12 mouse cellular contexts compared by ENCODE assay signal in genomic region chr2:24904823-24905652, GRCm38 (mm10). TPM values are rescaled to one million over a fixed set of nuclear protein-coding genes. Genes with fewer than 3 reads are reported as not detected.
DNase-seq lines count a peak whose midpoint lies in the region; ATAC-seq lines count a peak whose summit lies in the region.
"Had no signal": no experiment of that assay in that cellular context is flagged by ENCODE, and none has a peak within 500 bp of the region (broad histone marks: within the 10 kb centered on the region; RNA-seq: fewer than 3 reads in every experiment).

No protein-coding gene starts in this region.

- 77% methylated on average over 11 of the region's 11 CpGs for WGBS in embryonic facial prominence, embryonic 11.5 days
- WGBS in embryonic facial prominence, embryonic 10.5 days, result 80% methylated on average over 11 of the region's 11 CpGs
- WGBS in hindbrain, embryonic 13.5 days, result 43% methylated on average over 11 of the region's 11 CpGs
- 58% methylated on average over 11 of the region's 11 CpGs for WGBS in neural tube, embryonic 11.5 days

- H3K4me3 ChIP-seq in embryonic facial prominence, embryonic 11.5 days (ENCODE audit: low read depth, low read length), result no peak overlapping the region
- no peak overlapping the region for H3K4me3 ChIP-seq in embryonic facial prominence, embryonic 10.5 days
- no peak overlapping the region for H3K4me3 ChIP-seq in hindbrain, embryonic 13.5 days
- no peak overlapping the region for H3K4me3 ChIP-seq in neural tube, embryonic 11.5 days (ENCODE audit: low read depth, low read length)
- H3K4me3 ChIP-seq: lung, embryonic 15.5 days had no signal

- H3K4me2 ChIP-seq in embryonic facial prominence, embryonic 11.5 days (ENCODE audit: low read depth, low read length), result no peak overlapping the region
- peak overlapping the region; percentile 36 for H3K4me2 ChIP-seq in hindbrain, embryonic 13.5 days
- H3K4me2 ChIP-seq in neural tube, embryonic 11.5 days (ENCODE audit: low read depth), result no peak overlapping the region
- H3K4me2 ChIP-seq: lung, embryonic 15.5 days had no signal

- DNase-seq in embryonic facial prominence, embryonic 11.5 days (ENCODE audit: low spot score), result peak; percentile 9
- DNase-seq in embryonic facial prominence, embryonic 10.5 days (ENCODE audit: low spot score), result no peak
- DNase-seq in embryo, embryonic 11 days, result peak; percentile 43
- peak; percentile 60 for DNase-seq in neural tube, embryonic 11.5 days (ENCODE audit: low spot score)
- DNase-seq in cerebellum, adult 18-20 months, result no peak
- DNase-seq in urinary bladder, postnatal 36 days (ENCODE audit: low spot score in 2 of 2), result no peak
- no peak for DNase-seq in spleen, adult 12 weeks (ENCODE audit: low spot score)
- DNase-seq: adrenal gland, postnatal 10 days; cerebellum, postnatal 14 days; thymus, postnatal 4 days had no signal

- no peaks in the 10 kb centered on the region for H3K36me3 ChIP-seq in embryonic facial prominence, embryonic 11.5 days (replicated peaks; ENCODE audit: control insufficient read depth, insufficient read depth, low read depth, low read length)
- H3K36me3 ChIP-seq in embryonic facial prominence, embryonic 10.5 days (replicated peaks), result peaks cover 22% of the 10 kb centered on the region
- no peaks in the 10 kb centered on the region for H3K36me3 ChIP-seq in hindbrain, embryonic 13.5 days
- H3K36me3 ChIP-seq in neural tube, embryonic 11.5 days (ENCODE audit: control insufficient read depth, insufficient read depth, low read length), result no peaks in the 10 kb centered on the region
- H3K36me3 ChIP-seq: lung, embryonic 15.5 days had no signal

- no peak overlapping the region for H3K9ac ChIP-seq in embryonic facial prominence, embryonic 11.5 days (replicated peaks; ENCODE audit: low read length)
- H3K9ac ChIP-seq in hindbrain, embryonic 13.5 days, result peak overlapping the region; percentile 62
- H3K9ac ChIP-seq in neural tube, embryonic 11.5 days (ENCODE audit: low read length), result no peak overlapping the region
- H3K9ac ChIP-seq: lung, embryonic 15.5 days had no signal

- no peak overlapping the region for H3K27ac ChIP-seq in embryonic facial prominence, embryonic 11.5 days (replicated peaks; ENCODE audit: low read depth, low read length)
- H3K27ac ChIP-seq in embryonic facial prominence, embryonic 10.5 days (replicated peaks), result no peak overlapping the region
- peak overlapping the region; percentile 92 for H3K27ac ChIP-seq in hindbrain, embryonic 13.5 days
- H3K27ac ChIP-seq in neural tube, embryonic 11.5 days (ENCODE audit: low read depth, low read length), result peak overlapping the region; percentile 73; the same call in 1 of the 2 replicates

- H3K27me3 ChIP-seq in embryonic facial prominence, embryonic 11.5 days (ENCODE audit: control insufficient read depth, insufficient read depth, low read length), result no peaks in the 10 kb centered on the region
- H3K27me3 ChIP-seq in embryonic facial prominence, embryonic 10.5 days (replicated peaks; ENCODE audit: low read depth, poor library complexity, severe bottlenecking), result no peaks in the 10 kb centered on the region
- H3K27me3 ChIP-seq in hindbrain, embryonic 13.5 days, result no peaks in the 10 kb centered on the region
- H3K27me3 ChIP-seq in neural tube, embryonic 11.5 days (ENCODE audit: control insufficient read depth, insufficient read depth, low read length), result no peaks in the 10 kb centered on the region
- H3K27me3 ChIP-seq: lung, embryonic 15.5 days had no signal

- 0 out of 2 replicates have a peak, but pooled peaks have one; percentile 65 for ATAC-seq in embryonic facial prominence, embryonic 11.5 days (replicated peaks; ENCODE audit: insufficient number of reproducible peaks, low FRiP score, low TSS enrichment, low read depth)
- ATAC-seq in hindbrain, embryonic 13.5 days (ENCODE audit: low FRiP score), result peak; percentile 82
- peak; percentile 85 for ATAC-seq in neural tube, embryonic 11.5 days (ENCODE audit: insufficient read depth, low FRiP score, low TSS enrichment)

- no peaks in the 10 kb centered on the region for H3K9me3 ChIP-seq in embryonic facial prominence, embryonic 11.5 days (replicated peaks; ENCODE audit: control insufficient read depth, low read length)
- H3K9me3 ChIP-seq in embryonic facial prominence, embryonic 10.5 days, result no peaks in the 10 kb centered on the region
- no peaks in the 10 kb centered on the region for H3K9me3 ChIP-seq in hindbrain, embryonic 13.5 days
- no peaks in the 10 kb centered on the region for H3K9me3 ChIP-seq in neural tube, embryonic 11.5 days (ENCODE audit: control insufficient read depth, low read length)
- H3K9me3 ChIP-seq: lung, embryonic 15.5 days had no signal

- no peaks in the 10 kb centered on the region; the same call in 1 of the 2 replicates for H3K4me1 ChIP-seq in embryonic facial prominence, embryonic 11.5 days (ENCODE audit: control insufficient read depth, insufficient read depth, low read length)
- H3K4me1 ChIP-seq in embryonic facial prominence, embryonic 10.5 days, result peaks cover 18% of the 10 kb centered on the region
- H3K4me1 ChIP-seq in hindbrain, embryonic 13.5 days (replicated peaks), result peaks cover 48% of the 10 kb centered on the region
- H3K4me1 ChIP-seq in neural tube, embryonic 11.5 days (ENCODE audit: control insufficient read depth, insufficient read depth, low read length), result peaks cover 11% of the 10 kb centered on the region

RNA-seq across cellular contexts. Expression of gene Ehmt1, which starts 14.4 kb away (rescaled TPM):
- polyA plus RNA-seq in embryonic facial prominence, embryonic 11.5 days (2014; fragmentation: Nextera tagmentation; extraction: Ambion mirVana), result 95.5 and 97.4 TPM in 2 replicates
- polyA plus RNA-seq in embryonic facial prominence, embryonic 10.5 days (2016; fragmentation: Nextera tagmentation; extraction: Ambion mirVana), result 157 and 163 TPM in 2 replicates
- polyA plus RNA-seq in hindbrain, embryonic 13.5 days (2015; fragmentation: Nextera tagmentation; extraction: Ambion mirVana), result 126 and 131 TPM in 2 replicates
- polyA plus RNA-seq in neural tube, embryonic 11.5 days (2014; fragmentation: Nextera tagmentation; extraction: Ambion mirVana), result 110 and 113 TPM in 2 replicates

RNA-seq across cellular contexts. Expression of gene Arrdc1, which starts 30.0 kb away (rescaled TPM):
- polyA plus RNA-seq in embryonic facial prominence, embryonic 11.5 days (2014; fragmentation: Nextera tagmentation; extraction: Ambion mirVana), result 10.7 and 15.9 TPM in 2 replicates
- polyA plus RNA-seq in embryonic facial prominence, embryonic 10.5 days (2016; fragmentation: Nextera tagmentation; extraction: Ambion mirVana), result 18.7 and 21.9 TPM in 2 replicates
- polyA plus RNA-seq in hindbrain, embryonic 13.5 days (2015; fragmentation: Nextera tagmentation; extraction: Ambion mirVana), result 23.9 and 26.0 TPM in 2 replicates
- 9.5 and 15.6 TPM in 2 replicates for polyA plus RNA-seq in neural tube, embryonic 11.5 days (2014; fragmentation: Nextera tagmentation; extraction: Ambion mirVana)

RNA-seq across cellular contexts. Expression of gene Zmynd19, which starts 44.6 kb away (rescaled TPM):
- 27.6 and 29.8 TPM in 2 replicates for polyA plus RNA-seq in embryonic facial prominence, embryonic 11.5 days (2014; fragmentation: Nextera tagmentation; extraction: Ambion mirVana)
- 25.3 and 25.6 TPM in 2 replicates for polyA plus RNA-seq in embryonic facial prominence, embryonic 10.5 days (2016; fragmentation: Nextera tagmentation; extraction: Ambion mirVana)
- polyA plus RNA-seq in hindbrain, embryonic 13.5 days (2015; fragmentation: Nextera tagmentation; extraction: Ambion mirVana), result 16.0 and 17.7 TPM in 2 replicates
- polyA plus RNA-seq in neural tube, embryonic 11.5 days (2014; fragmentation: Nextera tagmentation; extraction: Ambion mirVana), result 31.9 and 34.3 TPM in 2 replicates

RNA-seq across cellular contexts. Expression of gene Dph7, which starts 57.2 kb away (rescaled TPM):
- 33.4 and 33.8 TPM in 2 replicates for polyA plus RNA-seq in embryonic facial prominence, embryonic 11.5 days (2014; fragmentation: Nextera tagmentation; extraction: Ambion mirVana)
- polyA plus RNA-seq in embryonic facial prominence, embryonic 10.5 days (2016; fragmentation: Nextera tagmentation; extraction: Ambion mirVana), result 34.9 and 35.0 TPM in 2 replicates
- 36.0 and 38.1 TPM in 2 replicates for polyA plus RNA-seq in hindbrain, embryonic 13.5 days (2015; fragmentation: Nextera tagmentation; extraction: Ambion mirVana)
- polyA plus RNA-seq in neural tube, embryonic 11.5 days (2014; fragmentation: Nextera tagmentation; extraction: Ambion mirVana), result 30.5 and 32.7 TPM in 2 replicates

Comparison
In these comparisons a context has a peak if more than half of its experiments do, and no peak if none do; other contexts are left out.
1. DNase-seq: peak in embryonic facial prominence, embryonic 11.5 days (single experiment), embryo, embryonic 11 days (single experiment) and neural tube, embryonic 11.5 days (single experiment); none in embryonic facial prominence, embryonic 10.5 days (single experiment), cerebellum, adult 18-20 months (0 of 2), urinary bladder, postnatal 36 days (0 of 2) and spleen, adult 12 weeks (single experiment).
2. H3K27ac ChIP-seq: peak in hindbrain, embryonic 13.5 days (single experiment) and neural tube, embryonic 11.5 days (single experiment); none in embryonic facial prominence, embryonic 11.5 days (single experiment) and embryonic facial prominence, embryonic 10.5 days (single experiment).
3. Peak in every context shown above with its lines, with median percentiles within 50 percentile points of each other: ATAC-seq.